In genomic region chr1:167715730-167716341, GRCm38 (mm10) we compare ENCODE assay signal across 19 mouse cellular contexts. TPM values are rescaled to one million over a fixed set of nuclear protein-coding genes. Genes with fewer than 3 reads are reported as not detected.
DNase-seq lines count a peak whose midpoint lies in the region; ATAC-seq lines count a peak whose summit lies in the region.
"Had no signal": no experiment of that assay in that cellular context is flagged by ENCODE, and none has a peak within 500 bp of the region (broad histone marks: within the 10 kb centered on the region; RNA-seq: fewer than 3 reads in every experiment).

No protein-coding gene starts in this region.

- no peaks in the 10 kb centered on the region for H3K27me3 ChIP-seq in kidney, embryonic 16.5 days (ENCODE audit: insufficient read depth, low read length)
- no peaks in the 10 kb centered on the region for H3K27me3 ChIP-seq in embryonic facial prominence, embryonic 13.5 days
- H3K27me3 ChIP-seq in hindbrain, embryonic 13.5 days = 0 out of 2 replicates have a peak, but pooled peaks cover 4% of the 10 kb centered on the region
- no peaks in the 10 kb centered on the region for H3K27me3 ChIP-seq in midbrain, embryonic 16.5 days (ENCODE audit: control insufficient read depth, insufficient read depth, low read depth, low read length)
- H3K27me3 ChIP-seq: liver, embryonic 12.5 days; Patski had no signal

- no peaks in the 10 kb centered on the region for H3K9me3 ChIP-seq in kidney, embryonic 16.5 days (ENCODE audit: low read length)
- no peaks in the 10 kb centered on the region for H3K9me3 ChIP-seq in embryonic facial prominence, embryonic 13.5 days
- no peaks in the 10 kb centered on the region for H3K9me3 ChIP-seq in hindbrain, embryonic 13.5 days
- H3K9me3 ChIP-seq in midbrain, embryonic 16.5 days (replicated peaks; ENCODE audit: control insufficient read depth, low read length, poor library complexity, severe bottlenecking) = no peaks in the 10 kb centered on the region
- H3K9me3 ChIP-seq: limb, embryonic 10.5 days; liver, embryonic 12.5 days had no signal

- peak; percentile 39; the same call in 1 of the 2 replicates for ATAC-seq in kidney, embryonic 16.5 days (ENCODE audit: low FRiP score, low TSS enrichment)
- ATAC-seq in embryonic facial prominence, embryonic 13.5 days (ENCODE audit: insufficient number of reproducible peaks, insufficient read depth, low FRiP score, low TSS enrichment, low read depth) = peak; percentile 59; the same call in 1 of the 2 replicates
- peak; percentile 82 for ATAC-seq in hindbrain, embryonic 13.5 days (ENCODE audit: low FRiP score)
- peak; percentile 32; the same call in 1 of the 2 replicates for ATAC-seq in midbrain, embryonic 16.5 days
- ATAC-seq: forebrain, embryonic 14.5 days; liver, embryonic 12.5 days; Patski had no signal

- no peak overlapping the region for H3K4me2 ChIP-seq in kidney, embryonic 16.5 days (replicated peaks; ENCODE audit: low read depth, low read length)
- H3K4me2 ChIP-seq in embryonic facial prominence, embryonic 13.5 days = no peak overlapping the region
- H3K4me2 ChIP-seq in hindbrain, embryonic 13.5 days = no peak overlapping the region
- H3K4me2 ChIP-seq in midbrain, embryonic 16.5 days (ENCODE audit: low read length) = no peak overlapping the region
- H3K4me2 ChIP-seq: liver, embryonic 12.5 days; lung, embryonic 14.5 days had no signal

- DNase-seq in kidney, adult 9 months = no peak
- no peak for DNase-seq in adrenal gland, postnatal 36 days
- DNase-seq in layer of hippocampus, adult 18-20 months (ENCODE audit: low spot score in 2 of 2) = no peak
- DNase-seq: cerebellum, postnatal 10 days; heart, postnatal 4 days; kidney, adult 18-20 months; lung, embryonic 14.5 days; right cerebral cortex, postnatal 14 days; thymus, postnatal 14 days had no signal

- no peak overlapping the region for H3K27ac ChIP-seq in kidney, embryonic 16.5 days (ENCODE audit: low read length)
- H3K27ac ChIP-seq in embryonic facial prominence, embryonic 13.5 days = no peak overlapping the region
- peak overlapping the region; percentile 31; the same call in 1 of the 2 replicates for H3K27ac ChIP-seq in hindbrain, embryonic 13.5 days
- no peak overlapping the region for H3K27ac ChIP-seq in midbrain, embryonic 16.5 days (ENCODE audit: low read length)
- H3K27ac ChIP-seq: limb, embryonic 10.5 days; liver, embryonic 12.5 days had no signal

- no peaks in the 10 kb centered on the region for H3K36me3 ChIP-seq in kidney, embryonic 16.5 days (ENCODE audit: insufficient read depth, low read length)
- H3K36me3 ChIP-seq in embryonic facial prominence, embryonic 13.5 days = no peaks in the 10 kb centered on the region
- H3K36me3 ChIP-seq in hindbrain, embryonic 13.5 days = no peaks in the 10 kb centered on the region
- no peaks in the 10 kb centered on the region for H3K36me3 ChIP-seq in midbrain, embryonic 16.5 days (ENCODE audit: control insufficient read depth, insufficient read depth, low read length)
- H3K36me3 ChIP-seq: limb, embryonic 10.5 days; liver, embryonic 12.5 days had no signal

- H3K4me3 ChIP-seq in kidney, embryonic 16.5 days (ENCODE audit: low read length) = no peak overlapping the region
- H3K4me3 ChIP-seq in embryonic facial prominence, embryonic 13.5 days = no peak overlapping the region
- H3K4me3 ChIP-seq in hindbrain, embryonic 13.5 days = no peak overlapping the region
- no peak overlapping the region for H3K4me3 ChIP-seq in midbrain, embryonic 16.5 days (ENCODE audit: low read depth, low read length)
- H3K4me3 ChIP-seq: limb, embryonic 10.5 days; liver, embryonic 12.5 days had no signal

- WGBS in kidney, embryonic 16.5 days = 36% methylated on average over 6 of the region's 6 CpGs
- WGBS in embryonic facial prominence, embryonic 13.5 days = 53% methylated on average over 6 of the region's 6 CpGs
- WGBS in hindbrain, embryonic 13.5 days = 20% methylated on average over 6 of the region's 6 CpGs
- WGBS in midbrain, embryonic 16.5 days = 28% methylated on average over 6 of the region's 6 CpGs

- H3K4me1 ChIP-seq in kidney, embryonic 16.5 days (ENCODE audit: insufficient read depth, low read length) = no peaks in the 10 kb centered on the region
- no peaks in the 10 kb centered on the region for H3K4me1 ChIP-seq in embryonic facial prominence, embryonic 13.5 days
- peaks cover 20% of the 10 kb centered on the region for H3K4me1 ChIP-seq in hindbrain, embryonic 13.5 days (replicated peaks)
- H3K4me1 ChIP-seq in midbrain, embryonic 16.5 days (ENCODE audit: control insufficient read depth, insufficient read depth, low read length) = peaks cover 3% of the 10 kb centered on the region; the same call in 1 of the 2 replicates
- H3K4me1 ChIP-seq: liver, embryonic 12.5 days had no signal

- no peak overlapping the region for H3K9ac ChIP-seq in kidney, embryonic 16.5 days (replicated peaks; ENCODE audit: low read length)
- H3K9ac ChIP-seq in embryonic facial prominence, embryonic 13.5 days = no peak overlapping the region
- no peak overlapping the region for H3K9ac ChIP-seq in hindbrain, embryonic 13.5 days
- no peak overlapping the region for H3K9ac ChIP-seq in midbrain, embryonic 16.5 days (ENCODE audit: low read depth, low read length)
- H3K9ac ChIP-seq: liver, embryonic 12.5 days; lung, embryonic 14.5 days had no signal

RNA-seq across cellular contexts. Expression of gene Lmx1a, which starts 26.8 kb away (rescaled TPM):
- 0.05 TPM in 2 replicates for polyA plus RNA-seq in kidney, embryonic 16.5 days (2015; fragmentation: Nextera tagmentation; extraction: Ambion mirVana)
- polyA plus RNA-seq in embryonic facial prominence, embryonic 13.5 days (2015; fragmentation: Nextera tagmentation; extraction: Ambion mirVana) = 0.63 and 0.76 TPM in 2 replicates
- polyA plus RNA-seq in hindbrain, embryonic 13.5 days (2015; fragmentation: Nextera tagmentation; extraction: Ambion mirVana) = 9.2 and 10.1 TPM in 2 replicates
- polyA plus RNA-seq in midbrain, embryonic 16.5 days (2015; fragmentation: Nextera tagmentation; extraction: Ambion mirVana) = 5.9 and 8.4 TPM in 2 replicates
- total RNA-seq in adrenal gland, postnatal 36 days (2021) = under 1 TPM in 1 of 2 experiments, not detected in 1; 0.13 TPM
- total RNA-seq in layer of hippocampus, adult 18-20 months (2021) = under 1 TPM in 1 of 2 experiments, not detected in 1; 0.10 TPM
- total RNA-seq: heart, postnatal 4 days; left cerebral cortex, adult 18-20 months had no signal
- polyA plus RNA-seq: heart, embryonic 14.5 days; lung, embryonic 14.5 days had no signal

Comparison
In these comparisons a context has a peak if more than half of its experiments do, and no peak if none do; other contexts are left out.
1. ATAC-seq: peak in every context shown above with its lines; median percentile 82 in hindbrain, embryonic 13.5 days; 59 in embryonic facial prominence, embryonic 13.5 days; 39 in kidney, embryonic 16.5 days; 32 in midbrain, embryonic 16.5 days.